Mouse (Mus musculus) E14TG2a.4 (cell line): ENCODE data around the gene Zfp59.
"Not testable (repeated sequence)": the region's sequence is repeated elsewhere in the genome, so short reads cannot be mapped to it uniquely, and the experiment has no call there.

Source experiments
- H3K27me3 ChIP-seq: 2 replicates; pipeline ENCODE4 v1.6.1; 2014; ENCODE audit warnings: low read length, control low read depth; ENCODE audit not compliant: insufficient read depth
- H3K36me3 ChIP-seq: 2 replicates; pipeline ENCODE4 v1.6.1; 2014; ENCODE audit warnings: low read length, control low read depth; ENCODE audit not compliant: insufficient read depth
- H3K4me1 ChIP-seq: replicated peaks from 2 replicates; pipeline ENCODE4 v1.6.1; 2014; ENCODE audit warnings: low read depth, low read length, control low read depth
- H3K4me3 ChIP-seq: replicated peaks from 2 replicates; pipeline ENCODE4 v1.5.1; 2014; ENCODE audit warnings: mild to moderate bottlenecking, low read length
- H3K9me3 ChIP-seq: 2 replicates; pipeline ENCODE4 v1.6.1; 2014; ENCODE audit warnings: low read length, control low read depth
- CTCF ChIP-seq: conservative IDR thresholded peaks from 2 replicates; pipeline ENCODE4 v1.5.1; 2014; ENCODE audit warnings: low read length
- NANOG ChIP-seq: IDR thresholded peaks from 2 replicates; pipeline ENCODE4 v1.6.1; 2014; ENCODE audit warnings: borderline replicate concordance, low read length, mixed read lengths
- POU5F1 ChIP-seq: IDR thresholded peaks from 2 replicates; pipeline ENCODE4 v1.6.1; 2014; ENCODE audit warnings: low read length, borderline replicate concordance

Zfp59 gene

DNA sequence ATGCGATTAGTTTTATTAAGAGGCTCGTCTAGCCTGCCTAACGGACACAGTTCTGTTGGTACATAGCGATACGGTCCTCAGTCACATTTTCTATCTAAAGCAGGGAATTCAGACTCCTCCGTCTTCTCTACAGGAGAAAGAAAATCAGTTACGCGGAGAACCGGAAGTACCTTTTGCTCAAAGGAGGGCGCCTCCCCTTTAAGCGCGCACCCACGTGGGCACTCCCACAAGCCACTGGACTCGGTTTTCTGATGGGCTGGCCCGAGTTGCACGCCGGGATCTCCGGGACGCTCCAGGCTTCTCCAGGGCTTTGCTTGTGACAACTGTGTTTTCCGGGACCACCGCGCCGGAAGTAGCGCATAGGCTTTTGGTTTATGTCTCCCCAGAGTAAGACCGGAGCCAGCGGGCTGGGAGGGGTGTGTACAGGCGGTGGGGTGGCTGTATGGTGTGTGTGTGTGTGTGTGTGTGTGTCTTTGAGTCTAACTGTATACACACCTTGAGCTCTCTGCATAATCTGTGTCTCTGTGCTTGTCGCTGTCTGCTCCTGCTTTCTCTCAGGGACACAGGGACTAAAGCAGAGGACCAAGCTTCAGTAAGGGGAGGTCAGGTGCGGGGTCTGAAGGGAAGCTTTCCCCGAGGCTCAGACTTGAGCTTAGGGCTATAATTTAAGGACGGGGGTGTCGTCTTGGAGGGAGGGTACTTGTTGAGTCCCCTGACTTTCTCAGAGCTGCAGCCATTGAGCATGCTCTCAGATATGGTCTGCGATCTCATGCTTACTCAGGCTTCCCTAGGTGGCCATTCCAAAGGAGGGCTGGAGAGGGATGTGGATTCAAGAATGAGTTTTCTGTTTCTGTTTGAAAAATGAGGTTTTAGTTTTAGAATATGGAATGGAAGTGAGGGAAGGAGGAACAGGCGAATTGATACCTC, at the start of gene Zfp59:
Gene Zfp59, plus strand, starts transcription at position 285 of the 927 bp plus-strand sequence.
- Histone ChIP-seq H3K4me1 (peaks cover 62% of the 10 kb centered on the region), H3K9me3 (no peaks in the 10 kb centered on the region), H3K27me3 (no peaks in the 10 kb centered on the region), H3K36me3 (peaks cover 24% of the 10 kb centered on the region), H3K4me3 (peak within 1 kb of the TSS; percentile 84)
- TF ChIP-seq CTCF (no peak), POU5F1 (no peak), NANOG (no peak)

- H3K4me1 ChIP-seq: no peaks in the 10 kb centered on the region
- peaks cover 15% of the 10 kb centered on the region for H3K9me3 ChIP-seq
- peaks cover 4% of the 10 kb centered on the region; the same call in 1 of the 2 replicates for H3K27me3 ChIP-seq
- TF ChIP-seq POU5F1 (no peak), NANOG (no peak), CTCF (no peak)
- no peaks in the 10 kb centered on the region for H3K36me3 ChIP-seq
- H3K4me3 ChIP-seq: no peak overlapping the region
Observed at GRCm38 (mm10) chr7:27789306-27789705, 49.1 kb upstream of the Zfp59 start.

GRCm38 (mm10) chr7:27793865-27794264, 44.5 kb upstream of the Zfp59 start:
- H3K27me3 ChIP-seq, H3K36me3 ChIP-seq, H3K4me1 ChIP-seq, H3K4me3 ChIP-seq: not testable (repeated sequence)
- H3K9me3 ChIP-seq: peaks cover 31% of the 10 kb centered on the region

DNA sequence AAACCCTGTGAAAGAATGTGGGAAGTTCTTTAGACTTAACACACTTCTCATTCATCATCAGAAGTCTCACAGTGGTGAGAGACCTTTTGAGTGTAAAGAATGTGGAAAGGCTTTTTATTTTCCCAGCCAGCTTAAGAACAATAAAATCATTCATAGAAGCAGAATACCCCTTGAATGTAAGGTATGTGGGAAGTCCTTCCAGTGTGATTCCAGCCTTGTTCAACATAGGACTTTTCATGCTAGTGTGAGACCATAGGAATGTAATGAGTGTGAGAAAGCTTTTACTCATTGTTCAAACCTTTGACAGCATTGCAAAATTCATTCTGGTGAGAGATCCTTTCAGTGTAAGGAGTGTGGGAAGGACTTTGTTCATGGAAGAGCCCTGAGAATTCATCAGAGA, 43.8 kb upstream of the Zfp59 start:
- Histone ChIP-seq H3K9me3 (peaks cover 31% of the 10 kb centered on the region), H3K27me3 (peaks cover 4% of the 10 kb centered on the region; the same call in 1 of the 2 replicates), H3K4me1 (no peaks in the 10 kb centered on the region), H3K36me3 (no peaks in the 10 kb centered on the region), H3K4me3 (no peak overlapping the region)
- TF ChIP-seq CTCF (no peak), POU5F1 (no peak), NANOG (no peak)

- Histone ChIP-seq H3K4me3 (no peak overlapping the region), H3K9me3 (peaks cover 31% of the 10 kb centered on the region), H3K36me3 (no peaks in the 10 kb centered on the region), H3K4me1 (peaks cover 6% of the 10 kb centered on the region), H3K27me3 (no peaks in the 10 kb centered on the region)
- TF ChIP-seq CTCF (no peak), POU5F1 (no peak), NANOG (no peak)
Observed at GRCm38 (mm10) chr7:27797906-27798811, 40.2 kb upstream of the Zfp59 start.

GRCm38 (mm10) chr7:27801137-27801536, 37.3 kb upstream of the Zfp59 start:
- H3K9me3 ChIP-seq: peaks cover 21% of the 10 kb centered on the region
- peaks cover 21% of the 10 kb centered on the region for H3K4me1 ChIP-seq
- H3K36me3 ChIP-seq: peaks cover 2% of the 10 kb centered on the region
- no peaks in the 10 kb centered on the region for H3K27me3 ChIP-seq
- TF ChIP-seq NANOG: no peak
- TF ChIP-seq CTCF: peak; percentile 38
- TF ChIP-seq POU5F1: no peak
- H3K4me3 ChIP-seq: no peak overlapping the region

DNA sequence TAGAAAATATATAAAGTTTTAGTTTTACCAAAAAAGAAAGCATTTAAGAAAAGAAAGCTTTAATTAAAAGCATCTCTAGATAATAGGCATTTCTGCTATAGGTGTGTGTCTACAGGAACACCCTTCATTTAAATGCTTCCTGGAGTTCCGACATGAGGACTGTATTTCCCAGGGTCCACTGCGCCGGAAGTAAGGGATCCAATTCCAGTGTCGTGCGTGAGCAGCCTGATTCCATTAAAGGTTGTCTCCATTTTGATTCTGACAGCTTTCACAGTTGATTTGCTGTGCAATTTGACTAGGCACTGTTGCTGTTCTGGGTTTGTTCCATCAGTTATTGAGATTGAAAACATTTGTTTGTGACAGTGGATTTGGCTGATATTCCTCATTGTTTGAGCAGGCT, 35.4 kb upstream of the Zfp59 start:
- TF ChIP-seq POU5F1 (no peak), NANOG (no peak), CTCF (no peak)
- H3K4me1 ChIP-seq: peaks cover 36% of the 10 kb centered on the region
- no peaks in the 10 kb centered on the region for H3K27me3 ChIP-seq
- H3K9me3 ChIP-seq: peaks cover 3% of the 10 kb centered on the region
- no peak overlapping the region for H3K4me3 ChIP-seq
- peaks cover 19% of the 10 kb centered on the region for H3K36me3 ChIP-seq

- peak overlapping the region; percentile 87 for H3K4me3 ChIP-seq
- TF ChIP-seq POU5F1 (no peak), CTCF (no peak), NANOG (no peak)
- no peaks in the 10 kb centered on the region for H3K27me3 ChIP-seq
- peaks cover 34% of the 10 kb centered on the region for H3K36me3 ChIP-seq
- H3K9me3 ChIP-seq: no peaks in the 10 kb centered on the region
- peaks cover 36% of the 10 kb centered on the region for H3K4me1 ChIP-seq
Observed at GRCm38 (mm10) chr7:27804297-27805030, 33.9 kb upstream of the Zfp59 start.

GRCm38 (mm10) chr7:27806896-27807295, 31.5 kb upstream of the Zfp59 start, which contains the start of gene Zfp626:
Gene Zfp626 (plus strand): TSS chr7:27807196.
- peaks cover 39% of the 10 kb centered on the region for H3K4me1 ChIP-seq
- H3K27me3 ChIP-seq, H3K9me3 ChIP-seq: not testable (repeated sequence)
- peaks cover 58% of the 10 kb centered on the region for H3K36me3 ChIP-seq
- H3K4me3 ChIP-seq: 0 out of 2 replicates have a peak within 1 kb of the TSS, but pooled peaks have one; percentile 3

DNA sequence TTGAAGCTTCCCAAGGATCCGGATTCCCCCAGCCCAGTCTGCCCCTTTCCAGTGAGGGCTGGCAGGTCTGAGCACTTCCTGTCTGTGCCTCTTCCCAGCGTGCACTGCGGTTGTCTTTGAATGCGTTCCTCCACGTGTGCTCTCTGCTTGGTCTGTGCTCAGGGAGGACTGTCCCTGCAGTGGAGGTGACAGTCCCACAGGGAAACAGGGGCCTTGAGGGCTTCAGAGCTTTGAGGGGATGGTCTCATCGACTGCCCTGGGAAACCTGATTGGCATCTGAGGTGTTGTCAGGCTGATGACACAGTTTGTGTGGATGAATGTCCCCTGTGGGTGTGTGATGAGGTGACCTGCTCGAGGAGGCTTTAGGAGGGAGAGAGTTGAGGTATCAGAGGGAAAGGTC, 31.1 kb upstream of the Zfp59 start:
- H3K36me3 ChIP-seq: peaks cover 62% of the 10 kb centered on the region

More for the DNA sequence above, 31.1 kb upstream of the Zfp59 start:
- H3K9me3 ChIP-seq, H3K4me3 ChIP-seq, H3K27me3 ChIP-seq: not testable (repeated sequence)
- peaks cover 39% of the 10 kb centered on the region for H3K4me1 ChIP-seq
